Mouse (Mus musculus) small intestine, adult 10 weeks (tissue): ENCODE data around the gene Olfr1079. TPM values are rescaled to one million over a fixed set of nuclear protein-coding genes. Genes with fewer than 3 reads are reported as not detected.

Experiments
- polyA plus RNA-seq: library from polyadenylated mRNA; stranded (reverse); fragments of 350-450 nt; fragmentation: Illumina TruSeq; extraction: RNeasy Lipid Tissue Mini Kit (QIAGEN cat#74804); gene quantifications from one replicate; pipeline ENCODE4 v1.2.3, GENCODE M21; 2014; ENCODE audit warnings: low replicate concordance

The Olfr1079 gene
- polyA plus RNA-seq = not detected

DNA sequence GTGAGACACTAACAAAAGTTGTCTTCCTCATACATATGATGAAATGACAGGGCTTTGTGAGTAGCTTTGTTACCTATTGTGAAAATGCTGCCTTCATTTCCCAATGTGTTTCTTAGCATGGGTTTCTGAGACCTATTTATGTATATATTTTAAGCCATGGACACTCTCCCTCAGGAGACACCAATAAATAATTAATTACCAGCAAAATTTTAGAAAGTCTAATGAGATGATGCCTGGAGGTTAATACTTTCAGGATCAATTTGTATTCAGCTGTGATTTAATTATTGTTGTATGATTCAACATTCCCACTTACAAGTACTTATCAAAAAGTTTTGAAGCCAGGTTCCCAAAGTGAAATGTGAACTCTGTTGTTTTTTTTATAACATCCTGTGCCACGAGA lies at the start of gene Olfr1079:
TSS of gene Olfr1079 (minus strand) at position 101 of the 400 bp plus-strand sequence.

GRCm38 (mm10) chr2:86558135-86558534 lies 15.9 kb upstream of the Olfr1079 start, which contains the start of gene Olfr1080:
Gene Olfr1080, minus strand, starts transcription at chr2:86558235.

GRCm38 (mm10) chr2:86508161-86508560 lies 34.1 kb downstream of the Olfr1079 start, which contains the start of gene Olfr1076:
Gene Olfr1076, plus strand, starts transcription at chr2:86508461.

DNA sequence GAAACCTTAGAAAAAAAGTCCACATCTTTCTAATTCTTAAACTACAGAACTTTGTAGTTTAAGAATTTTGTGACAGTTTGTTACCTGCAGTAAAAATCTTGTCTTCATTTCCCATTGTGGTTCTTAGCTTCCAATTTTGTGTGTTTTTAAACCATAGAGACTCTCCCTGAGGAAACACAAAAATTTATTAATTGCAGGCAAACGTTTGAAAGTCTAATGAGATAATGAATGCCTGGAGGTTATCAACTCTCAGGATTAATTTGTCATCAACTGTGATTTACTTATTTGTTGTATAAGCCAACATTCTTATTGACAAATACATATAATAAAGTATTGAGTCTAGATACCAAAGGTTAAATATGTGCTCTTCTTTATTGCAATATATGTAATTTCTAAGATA lies 55.0 kb downstream of the Olfr1079 start, which contains the start of gene Olfr228:
TSS of gene Olfr228 (minus strand) at position 101 of the 400 bp plus-strand sequence.

Other genes with a start within 250 kb of the Olfr1079 start
- gene Olfr1053, start 227.2 kb downstream of the Olfr1079 start, polyA plus RNA-seq = not detected
- not detected for gene Olfr1054, start 207.0 kb downstream of the Olfr1079 start, polyA plus RNA-seq
- gene Olfr1055, start 192.2 kb downstream of the Olfr1079 start, polyA plus RNA-seq = not detected
- gene Olfr1056, start 180.0 kb downstream of the Olfr1079 start, polyA plus RNA-seq = not detected
- not detected for gene Olfr1057, start 164.1 kb downstream of the Olfr1079 start, polyA plus RNA-seq
- gene Olfr1058, start 153.9 kb downstream of the Olfr1079 start, polyA plus RNA-seq = not detected
- gene Olfr1061, start 128.4 kb downstream of the Olfr1079 start, polyA plus RNA-seq = not detected
- gene Olfr1062, start 115.7 kb downstream of the Olfr1079 start, polyA plus RNA-seq = not detected
- gene Olfr1065, start 91.9 kb downstream of the Olfr1079 start, polyA plus RNA-seq = not detected
- not detected for gene Olfr1066, start 86.2 kb downstream of the Olfr1079 start, polyA plus RNA-seq
- not detected for gene Olfr228, start 55.1 kb downstream of the Olfr1079 start, polyA plus RNA-seq
- not detected for gene Olfr1076, start 34.0 kb downstream of the Olfr1079 start, polyA plus RNA-seq
- not detected for gene Olfr1080, start 15.8 kb upstream of the Olfr1079 start, polyA plus RNA-seq
- not detected for gene Olfr1082, start 56.5 kb upstream of the Olfr1079 start, polyA plus RNA-seq
- not detected for gene Olfr1084, start 97.2 kb upstream of the Olfr1079 start, polyA plus RNA-seq
- not detected for gene Olfr1085, start 119.5 kb upstream of the Olfr1079 start, polyA plus RNA-seq
- gene Olfr1086, start 137.6 kb upstream of the Olfr1079 start, polyA plus RNA-seq = not detected
- not detected for gene Olfr1087, start 155.9 kb upstream of the Olfr1079 start, polyA plus RNA-seq
- gene Olfr1089, start 191.2 kb upstream of the Olfr1079 start, polyA plus RNA-seq = not detected
- gene Olfr1090, start 216.5 kb upstream of the Olfr1079 start, polyA plus RNA-seq = not detected
- gene Olfr1093, start 240.0 kb upstream of the Olfr1079 start, polyA plus RNA-seq = not detected